Mouse (Mus musculus) lung, postnatal 0 days (tissue): Measurements from ENCODE around the gene Nppa.

ENCODE experiments used
- CTCF ChIP-seq: IDR thresholded peaks from 2 replicates; pipeline ENCODE4 v1.5.1; 2016; ENCODE audit warnings: antibody characterized with exemption, mild to moderate bottlenecking
- EP300 ChIP-seq: IDR thresholded peaks from 2 replicates; pipeline ENCODE4 v1.6.1; 2016; ENCODE audit warnings: antibody characterized with exemption, mild to moderate bottlenecking, control low read depth

GRCm38 (mm10) chr4:147965712-147966111 is 34.8 kb upstream of the Nppa start:
- TF ChIP-seq EP300 (no peak), CTCF (no peak)
